Mouse (Mus musculus): ENCODE results near the gene Acox3. TPM values are rescaled to one million over a fixed set of nuclear protein-coding genes. Genes with fewer than 3 reads are reported as not detected.
"Not testable (repeated sequence)": the region's sequence is repeated elsewhere in the genome, so short reads cannot be mapped to it uniquely, and the experiment has no call there.

Acox3 gene
- total RNA-seq, 1 experiment from 2014 or later, result 88.3 TPM

- peak; percentile 92 for ATAC-seq (ENCODE audit: extremely low read depth, insufficient number of reproducible peaks, low FRiP score, poor library complexity, severe bottlenecking)
Observed at GRCm38 (mm10) chr5:35574653-35575599, 7.9 kb upstream of the Acox3 start, which contains the start of gene Trmt44. Gene Trmt44 (minus strand): TSS chr5:35575070.

- no peak for ATAC-seq (ENCODE audit: extremely low read depth, insufficient number of reproducible peaks, low FRiP score, poor library complexity, severe bottlenecking)
Observed at GRCm38 (mm10) chr5:35576409-35577020, 6.3 kb upstream of the Acox3 start.

GRCm38 (mm10) chr5:35578411-35578810 lies 4.4 kb upstream of the Acox3 start:
- ATAC-seq (ENCODE audit: extremely low read depth, insufficient number of reproducible peaks, low FRiP score, poor library complexity, severe bottlenecking), result no peak

GRCm38 (mm10) chr5:35579247-35579893 lies 3.5 kb upstream of the Acox3 start:
- no peak for ATAC-seq (ENCODE audit: extremely low read depth, insufficient number of reproducible peaks, low FRiP score, poor library complexity, severe bottlenecking)

GRCm38 (mm10) chr5:35580156-35580922 lies 2.5 kb upstream of the Acox3 start:
- ATAC-seq (ENCODE audit: extremely low read depth, insufficient number of reproducible peaks, low FRiP score, poor library complexity, severe bottlenecking), result no peak

- ATAC-seq (ENCODE audit: extremely low read depth, insufficient number of reproducible peaks, low FRiP score, poor library complexity, severe bottlenecking), result peak; percentile 17; the same call in 1 of the 2 replicates
Observed at GRCm38 (mm10) chr5:35583221-35583783, 462 bp downstream of the Acox3 start.

- ATAC-seq (ENCODE audit: extremely low read depth, insufficient number of reproducible peaks, low FRiP score, poor library complexity, severe bottlenecking), result not testable (repeated sequence)
Observed at GRCm38 (mm10) chr5:35584259-35584658, 1.4 kb downstream of the Acox3 start.

- ATAC-seq (ENCODE audit: extremely low read depth, insufficient number of reproducible peaks, low FRiP score, poor library complexity, severe bottlenecking), result no peak
Observed at GRCm38 (mm10) chr5:35591497-35591896, 8.7 kb downstream of the Acox3 start.

GRCm38 (mm10) chr5:35592081-35592736 lies 9.4 kb downstream of the Acox3 start:
- no peak for ATAC-seq (ENCODE audit: extremely low read depth, insufficient number of reproducible peaks, low FRiP score, poor library complexity, severe bottlenecking)

GRCm38 (mm10) chr5:35592824-35593223 lies 10.0 kb downstream of the Acox3 start:
- no peak for ATAC-seq (ENCODE audit: extremely low read depth, insufficient number of reproducible peaks, low FRiP score, poor library complexity, severe bottlenecking)

GRCm38 (mm10) chr5:35593272-35593671 lies 10.4 kb downstream of the Acox3 start:
- no peak for ATAC-seq (ENCODE audit: extremely low read depth, insufficient number of reproducible peaks, low FRiP score, poor library complexity, severe bottlenecking)

- no peak for ATAC-seq (ENCODE audit: extremely low read depth, insufficient number of reproducible peaks, low FRiP score, poor library complexity, severe bottlenecking)
Observed at GRCm38 (mm10) chr5:35594768-35595167, 11.9 kb downstream of the Acox3 start.

GRCm38 (mm10) chr5:35595706-35596105 lies 12.9 kb downstream of the Acox3 start:
- peak; percentile 64 for ATAC-seq (ENCODE audit: extremely low read depth, insufficient number of reproducible peaks, low FRiP score, poor library complexity, severe bottlenecking)

- ATAC-seq (ENCODE audit: extremely low read depth, insufficient number of reproducible peaks, low FRiP score, poor library complexity, severe bottlenecking), result no peak
Observed at GRCm38 (mm10) chr5:35596169-35597160, 13.6 kb downstream of the Acox3 start.

GRCm38 (mm10) chr5:35600233-35600632 lies 17.4 kb downstream of the Acox3 start:
- ATAC-seq (ENCODE audit: extremely low read depth, insufficient number of reproducible peaks, low FRiP score, poor library complexity, severe bottlenecking), result no peak

- ATAC-seq (ENCODE audit: extremely low read depth, insufficient number of reproducible peaks, low FRiP score, poor library complexity, severe bottlenecking), result no peak
Observed at GRCm38 (mm10) chr5:35601526-35601925, 18.7 kb downstream of the Acox3 start.

- ATAC-seq (ENCODE audit: extremely low read depth, insufficient number of reproducible peaks, low FRiP score, poor library complexity, severe bottlenecking), result no peak
Observed at GRCm38 (mm10) chr5:35605355-35605754, 22.5 kb downstream of the Acox3 start.
